Mouse (Mus musculus): ENCODE results near the gene Hsd11b1.

DNA sequence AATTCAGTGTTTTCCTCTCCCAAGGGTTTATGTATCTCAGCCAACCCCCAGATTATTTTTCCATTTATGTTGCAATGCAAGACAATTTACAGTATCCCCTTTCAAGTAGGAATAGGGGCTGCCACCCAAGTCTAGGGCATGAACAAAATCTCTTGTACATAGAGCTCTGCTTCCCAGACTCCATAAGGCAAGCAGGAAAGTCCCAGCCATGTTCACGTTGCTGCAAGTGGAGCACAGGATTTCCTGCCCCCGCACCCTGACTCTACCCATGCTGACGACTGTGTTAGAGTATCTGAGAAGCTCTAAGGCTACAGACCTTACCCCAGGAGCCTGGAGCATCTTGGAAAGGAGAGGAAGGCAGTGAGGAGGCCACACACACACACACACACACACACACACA is 74.1 kb downstream of the Hsd11b1 start:
- TF ChIP-seq CTCF (IDR thresholded peaks at IDR 0.05; ENCODE audit: control insufficient read depth, insufficient read depth, insufficient read length) (no peak), CEBPB (IDR thresholded peaks at IDR 0.05; ENCODE audit: low read depth) (no peak), USF1 (IDR thresholded peaks at IDR 0.05; ENCODE audit: low read depth) (no peak)
